Mouse (Mus musculus) erythroid progenitor cell, adult 5-6 weeks (primary cell): ENCODE measurements around the gene Kpna6. TPM values are rescaled to one million over a fixed set of nuclear protein-coding genes. Genes with fewer than 3 reads are reported as not detected.

ENCODE experiments used
- ATAC-seq: replicated peaks from 2 replicates; pipeline ENCODE4 v1.8.0; 2016; ENCODE audit warnings: moderate number of reproducible peaks, mild to moderate bottlenecking, moderate TSS enrichment, inconsistent platforms; ENCODE audit not compliant: poor library complexity, low FRiP score, severe bottlenecking
- total RNA-seq, 2 experiments: library from RNA; stranded (forward) in 1 of 2; stranded (reverse) in 1 of 2; fragments of 150-400 nt in 1 of 2; fragments of 186-747, 209-891 nt in 1 of 2; gene quantifications; 2 replicates each; pipeline versions ENCODE4 v1.2.3 to v1.2.4; 2015 to 2017; ENCODE audit warnings: low replicate concordance in 2 of 2

Kpna6 gene
- total RNA-seq, 2 experiments from 2014 or later: 7.5 to 8.7 TPM

DNA sequence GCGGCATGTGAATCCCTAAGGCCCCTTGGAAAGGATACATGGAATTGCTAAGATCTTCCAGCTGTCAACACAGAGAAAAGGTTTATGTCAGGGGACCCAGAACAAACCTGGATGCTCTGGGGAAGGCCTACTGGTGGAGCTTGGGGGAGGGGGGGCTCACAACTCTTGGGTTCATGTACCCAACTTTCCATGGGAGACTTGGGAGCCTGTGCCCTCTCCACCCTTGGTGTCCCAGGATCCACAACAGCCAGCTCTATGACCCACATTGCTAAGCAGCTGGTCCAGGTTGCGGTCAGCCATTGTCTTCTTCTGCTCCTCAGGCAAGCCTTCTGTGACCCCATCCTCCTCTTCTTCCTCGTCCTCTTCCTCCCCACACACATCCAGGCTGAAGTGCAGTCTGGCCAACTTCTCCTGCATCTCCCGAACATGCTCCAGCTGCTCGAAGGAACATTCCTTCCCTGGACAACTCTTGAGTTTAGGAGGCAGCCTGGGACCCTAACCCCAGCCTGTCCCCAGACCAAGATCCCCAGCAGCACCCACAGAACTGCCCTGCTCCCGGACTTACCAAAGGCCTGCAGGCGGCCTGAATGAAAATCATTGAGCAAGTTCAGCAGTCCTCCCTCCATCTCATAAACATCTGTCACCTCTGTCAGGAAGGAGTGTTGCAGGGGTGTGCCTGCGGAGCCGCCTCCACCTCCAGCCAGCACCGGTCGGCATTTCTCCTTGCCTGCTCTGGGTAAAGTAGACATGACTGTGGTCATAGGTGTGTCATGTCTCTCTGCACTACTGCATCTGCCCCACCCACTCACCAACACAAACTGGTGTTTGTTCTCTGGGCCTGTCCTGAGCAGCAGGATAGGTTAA lies 51.9 kb downstream of the Kpna6 start:
- no peak for ATAC-seq

GRCm38 (mm10) chr4:129618786-129619691 lies 53.5 kb downstream of the Kpna6 start, which contains the start of gene Iqcc:
Gene Iqcc (minus strand): TSS chr4:129619099.
- ATAC-seq: peak; percentile 96

GRCm38 (mm10) chr4:129618031-129618430 lies 54.5 kb downstream of the Kpna6 start:
- ATAC-seq: no peak

- no peak for ATAC-seq
Observed at GRCm38 (mm10) chr4:129617121-129617641, 55.4 kb downstream of the Kpna6 start.

- ATAC-seq: no peak
Observed at GRCm38 (mm10) chr4:129616631-129617030, 55.9 kb downstream of the Kpna6 start.

GRCm38 (mm10) chr4:129615801-129616290 lies 56.7 kb downstream of the Kpna6 start:
- no peak for ATAC-seq

- no peak for ATAC-seq
Observed at GRCm38 (mm10) chr4:129614093-129614492, 58.5 kb downstream of the Kpna6 start, which contains the start of gene Dcdc2b. Gene Dcdc2b (minus strand): TSS chr4:129614257.

- no peak for ATAC-seq
Observed at GRCm38 (mm10) chr4:129610472-129610871, 62.1 kb downstream of the Kpna6 start.

DNA sequence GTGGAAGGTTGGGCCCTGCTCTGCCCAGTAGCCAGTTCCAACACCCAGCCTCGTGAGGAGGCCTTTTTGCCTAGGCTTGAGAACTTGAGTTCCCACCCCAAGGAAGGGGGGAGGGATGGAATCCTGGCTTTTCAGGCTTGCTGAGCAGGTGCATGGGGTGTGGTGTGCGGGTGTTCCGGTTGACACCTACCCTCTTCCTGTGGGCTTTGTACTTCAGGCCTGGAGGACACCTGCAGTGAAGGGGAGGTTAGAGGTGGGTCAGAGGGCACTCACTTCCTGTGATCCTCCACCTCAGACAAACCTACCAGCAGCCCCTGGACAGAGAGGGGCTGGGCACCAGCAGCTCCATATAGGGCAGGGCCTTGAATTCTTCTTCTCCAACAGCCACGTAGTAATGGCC lies 62.5 kb downstream of the Kpna6 start:
- no peak for ATAC-seq

DNA sequence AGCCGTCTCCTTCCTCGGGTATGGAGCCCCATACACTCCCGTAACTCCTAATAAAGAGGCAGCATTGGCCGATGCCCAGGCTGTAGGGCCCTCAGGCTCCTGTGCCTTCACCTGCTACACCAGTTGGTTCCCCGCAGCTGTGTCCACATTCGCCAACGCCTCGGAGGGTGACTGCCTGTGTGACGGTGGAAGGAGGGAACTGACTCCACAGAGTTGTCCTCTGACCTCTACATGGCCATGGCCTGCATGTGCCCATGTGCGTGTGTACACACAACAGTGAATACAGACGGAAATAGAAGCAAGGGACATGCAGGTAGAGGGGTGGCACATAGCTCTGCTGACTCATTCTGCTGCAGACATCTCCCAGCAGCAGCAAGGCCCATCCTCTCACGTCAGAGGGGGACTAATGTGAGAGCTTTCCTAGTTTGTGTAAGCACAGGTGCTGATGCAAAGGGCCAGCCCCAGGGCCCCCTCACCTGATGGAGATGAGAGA lies 63.4 kb downstream of the Kpna6 start:
- no peak for ATAC-seq

- peak; percentile 86 for ATAC-seq
Observed at GRCm38 (mm10) chr4:129608426-129609025, 64.0 kb downstream of the Kpna6 start.

DNA sequence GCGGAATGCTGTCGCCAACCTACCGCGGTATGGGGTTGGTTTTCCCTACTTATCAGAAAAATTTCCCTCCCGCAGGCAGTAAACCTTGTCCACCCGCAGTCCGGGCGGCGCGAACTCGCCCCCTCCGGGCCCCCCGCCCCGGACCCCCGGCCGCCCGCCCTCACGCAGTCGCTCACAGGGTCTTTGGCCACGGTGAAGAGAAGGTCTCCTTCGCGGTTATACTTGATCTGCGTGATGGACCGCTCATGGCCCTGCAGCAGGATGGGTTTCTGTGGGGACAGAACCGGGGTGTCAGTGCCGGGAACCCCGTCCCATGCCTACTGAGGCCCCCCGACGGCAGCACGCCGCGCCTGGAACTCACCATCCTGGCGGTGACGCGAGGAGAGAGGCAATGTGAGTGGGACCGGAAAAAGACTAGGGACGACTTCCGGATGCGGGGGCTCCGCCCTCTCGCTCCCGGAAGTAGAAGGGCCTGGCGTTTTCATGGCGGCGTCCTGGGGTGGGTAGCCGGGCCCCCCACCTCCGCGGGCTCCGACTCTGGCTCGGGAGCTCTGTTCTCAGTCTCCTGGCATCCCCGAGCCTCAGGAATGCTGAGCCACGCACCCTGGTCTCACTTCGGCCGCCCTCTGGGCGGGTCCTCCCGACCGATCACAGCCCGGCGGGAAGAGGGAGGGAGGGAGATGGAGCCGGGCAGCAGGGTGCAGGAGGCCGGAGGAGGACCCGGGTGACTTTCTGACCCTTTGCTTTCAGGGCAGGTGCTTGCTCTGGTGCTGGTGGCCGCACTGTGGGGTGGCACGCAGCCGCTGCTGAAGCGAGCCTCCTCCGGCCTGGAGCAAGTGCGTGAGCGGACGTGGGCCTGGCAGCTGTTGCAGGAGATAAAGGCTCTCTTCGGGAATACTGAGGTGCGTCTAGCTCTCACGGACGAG lies 72.1 kb downstream of the Kpna6 start, which contains the start of the genes Eif3i and Tmem234:
Gene Eif3i, minus strand, starts transcription at position 416 of the 926 bp plus-strand sequence.
Gene Tmem234, plus strand, starts transcription at position 436 of the 926 bp plus-strand sequence.
- ATAC-seq: peak; percentile 96

Other genes with a start within 250 kb of the Kpna6 start
- not detected in 2 replicates for gene Zbtb8b, start 231.9 kb downstream of the Kpna6 start, total RNA-seq (2015; ENCODE audit: low replicate concordance)
- gene Zbtb8b, start 231.9 kb downstream of the Kpna6 start, total RNA-seq (2017; ENCODE audit: low replicate concordance): not detected in 2 replicates
- 127 and 193 TPM in 2 replicates for gene Bsdc1, start 211.2 kb downstream of the Kpna6 start, total RNA-seq (2015; ENCODE audit: low replicate concordance)
- gene Bsdc1, start 211.2 kb downstream of the Kpna6 start, total RNA-seq (2017; ENCODE audit: low replicate concordance): 200 and 208 TPM in 2 replicates
- gene Tssk3, start 181.7 kb downstream of the Kpna6 start, total RNA-seq (2015; ENCODE audit: low replicate concordance): not detected in 2 replicates
- gene Tssk3, start 181.7 kb downstream of the Kpna6 start, total RNA-seq (2017; ENCODE audit: low replicate concordance): not detected in 2 replicates
- gene Fam229a, start 181.6 kb downstream of the Kpna6 start, total RNA-seq (2015; ENCODE audit: low replicate concordance): 7.5 TPM in 1 of 2 replicates, not detected in the other
- not detected in 2 replicates for gene Fam229a, start 181.6 kb downstream of the Kpna6 start, total RNA-seq (2017; ENCODE audit: low replicate concordance)
- 13.8 and 16.9 TPM in 2 replicates for gene Marcksl1, start 159.2 kb downstream of the Kpna6 start, total RNA-seq (2015; ENCODE audit: low replicate concordance)
- gene Marcksl1, start 159.2 kb downstream of the Kpna6 start, total RNA-seq (2017; ENCODE audit: low replicate concordance): 4.4 and 10.6 TPM in 2 replicates
- 100 and 125 TPM in 2 replicates for gene Hdac1, start 130.1 kb downstream of the Kpna6 start, total RNA-seq (2015; ENCODE audit: low replicate concordance)
- gene Hdac1, start 130.1 kb downstream of the Kpna6 start, total RNA-seq (2017; ENCODE audit: low replicate concordance): 102 and 111 TPM in 2 replicates
- 8.0 and 23.1 TPM in 2 replicates for gene Lck, start 99.1 kb downstream of the Kpna6 start, total RNA-seq (2015; ENCODE audit: low replicate concordance)
- 8.5 and 10.1 TPM in 2 replicates for gene Lck, start 99.1 kb downstream of the Kpna6 start, total RNA-seq (2017; ENCODE audit: low replicate concordance)
- not detected in 2 replicates for gene Fam167b, start 94.2 kb downstream of the Kpna6 start, total RNA-seq (2015; ENCODE audit: low replicate concordance)
- gene Fam167b, start 94.2 kb downstream of the Kpna6 start, total RNA-seq (2017; ENCODE audit: low replicate concordance): not detected in 2 replicates
- gene Eif3i, start 72.1 kb downstream of the Kpna6 start, total RNA-seq (2015; ENCODE audit: low replicate concordance): 79.6 and 96.9 TPM in 2 replicates
- gene Eif3i, start 72.1 kb downstream of the Kpna6 start, total RNA-seq (2017; ENCODE audit: low replicate concordance): 59.7 and 69.6 TPM in 2 replicates
- gene Tmem234, start 72.1 kb downstream of the Kpna6 start, total RNA-seq (2015; ENCODE audit: low replicate concordance): 113 and 124 TPM in 2 replicates
- 96.7 and 118 TPM in 2 replicates for gene Tmem234, start 72.1 kb downstream of the Kpna6 start, total RNA-seq (2017; ENCODE audit: low replicate concordance)
- 2.9 TPM in 1 of 2 replicates, not detected in the other for gene Dcdc2b, start 58.5 kb downstream of the Kpna6 start, total RNA-seq (2015; ENCODE audit: low replicate concordance)
- 3.7 TPM in 1 of 2 replicates, not detected in the other for gene Dcdc2b, start 58.5 kb downstream of the Kpna6 start, total RNA-seq (2017; ENCODE audit: low replicate concordance)
- gene Iqcc, start 53.7 kb downstream of the Kpna6 start, total RNA-seq (2015; ENCODE audit: low replicate concordance): 4.3 and 14.3 TPM in 2 replicates
- gene Iqcc, start 53.7 kb downstream of the Kpna6 start, total RNA-seq (2017; ENCODE audit: low replicate concordance): 4.0 and 10.7 TPM in 2 replicates
- 21.6 and 23.1 TPM in 2 replicates for gene Ccdc28b, start 48.8 kb downstream of the Kpna6 start, total RNA-seq (2015; ENCODE audit: low replicate concordance)
- gene Ccdc28b, start 48.8 kb downstream of the Kpna6 start, total RNA-seq (2017; ENCODE audit: low replicate concordance): 2.7 and 13.2 TPM in 2 replicates
- 8.4 and 9.7 TPM in 2 replicates for gene Txlna, start 31.7 kb downstream of the Kpna6 start, total RNA-seq (2015; ENCODE audit: low replicate concordance)
- gene Txlna, start 31.7 kb downstream of the Kpna6 start, total RNA-seq (2017; ENCODE audit: low replicate concordance): 20.7 and 35.0 TPM in 2 replicates
- 2.2 and 5.9 TPM in 2 replicates for gene Tmem39b, start 24.1 kb upstream of the Kpna6 start, total RNA-seq (2015; ENCODE audit: low replicate concordance)
- gene Tmem39b, start 24.1 kb upstream of the Kpna6 start, total RNA-seq (2017; ENCODE audit: low replicate concordance): 2.1 TPM in 1 of 2 replicates, not detected in the other
- gene Khdrbs1, start 69.5 kb upstream of the Kpna6 start, total RNA-seq (2015; ENCODE audit: low replicate concordance): 49.5 and 58.7 TPM in 2 replicates
- gene Khdrbs1, start 69.5 kb upstream of the Kpna6 start, total RNA-seq (2017; ENCODE audit: low replicate concordance): 40.4 and 57.1 TPM in 2 replicates
- gene Ptp4a2, start 138.5 kb upstream of the Kpna6 start, total RNA-seq (2015; ENCODE audit: low replicate concordance): 228 and 468 TPM in 2 replicates
- gene Ptp4a2, start 138.5 kb upstream of the Kpna6 start, total RNA-seq (2017; ENCODE audit: low replicate concordance): 166 and 170 TPM in 2 replicates